Mouse (Mus musculus): ENCODE results near the gene Lrp2. TPM values are rescaled to one million over a fixed set of nuclear protein-coding genes. Genes with fewer than 3 reads are reported as not detected.

Lrp2 gene
- polyA plus RNA-seq, 3 experiments from 2014 or later, result not detected

- ATAC-seq, result no peak
Observed at GRCm38 (mm10) chr2:69500357-69500756, 85.5 kb downstream of the Lrp2 start.

GRCm38 (mm10) chr2:69493130-69493529 lies 92.7 kb downstream of the Lrp2 start:
- ATAC-seq, result no peak

- no peak for ATAC-seq
Observed at GRCm38 (mm10) chr2:69480965-69481364, 104.9 kb downstream of the Lrp2 start.

- no peak for ATAC-seq
Observed at GRCm38 (mm10) chr2:69479859-69480258, 106.0 kb downstream of the Lrp2 start.

- ATAC-seq, result no peak
Observed at GRCm38 (mm10) chr2:69476901-69477300, 109.0 kb downstream of the Lrp2 start.

- ATAC-seq, result no peak
Observed at GRCm38 (mm10) chr2:69475177-69475576, 110.7 kb downstream of the Lrp2 start.

GRCm38 (mm10) chr2:69471837-69472236 lies 114.0 kb downstream of the Lrp2 start:
- ATAC-seq, result no peak

- ATAC-seq, result no peak
Observed at GRCm38 (mm10) chr2:69463609-69464008, 122.3 kb downstream of the Lrp2 start.

GRCm38 (mm10) chr2:69459481-69459880 lies 126.4 kb downstream of the Lrp2 start:
- ATAC-seq, result no peak

- ATAC-seq, result no peak
Observed at GRCm38 (mm10) chr2:69451128-69451527, 134.7 kb downstream of the Lrp2 start.

- ATAC-seq, result no peak
Observed at GRCm38 (mm10) chr2:69448581-69448980, 137.3 kb downstream of the Lrp2 start.

- ATAC-seq, result no peak
Observed at GRCm38 (mm10) chr2:69445896-69446472, 139.9 kb downstream of the Lrp2 start.

- ATAC-seq, result no peak
Observed at GRCm38 (mm10) chr2:69441656-69442055, 144.2 kb downstream of the Lrp2 start.

GRCm38 (mm10) chr2:69428116-69428515 lies 157.7 kb downstream of the Lrp2 start:
- no peak for ATAC-seq

GRCm38 (mm10) chr2:69427141-69427540 lies 158.7 kb downstream of the Lrp2 start:
- ATAC-seq, result no peak

- ATAC-seq, result no peak
Observed at GRCm38 (mm10) chr2:69426081-69426480, 159.8 kb downstream of the Lrp2 start.

GRCm38 (mm10) chr2:69424829-69425228 lies 161.0 kb downstream of the Lrp2 start:
- ATAC-seq, result no peak

GRCm38 (mm10) chr2:69418294-69418881 lies 167.5 kb downstream of the Lrp2 start:
- ATAC-seq, result no peak

GRCm38 (mm10) chr2:69415070-69415469 lies 170.8 kb downstream of the Lrp2 start:
- no peak for ATAC-seq

GRCm38 (mm10) chr2:69414539-69414938 lies 171.3 kb downstream of the Lrp2 start:
- no peak for ATAC-seq

GRCm38 (mm10) chr2:69405692-69406091 lies 180.2 kb downstream of the Lrp2 start:
- no peak for ATAC-seq

- ATAC-seq, result no peak
Observed at GRCm38 (mm10) chr2:69402309-69402708, 183.6 kb downstream of the Lrp2 start.

GRCm38 (mm10) chr2:69401891-69402290 lies 184.0 kb downstream of the Lrp2 start:
- ATAC-seq, result no peak

- no peak for ATAC-seq
Observed at GRCm38 (mm10) chr2:69400866-69401604, 184.8 kb downstream of the Lrp2 start.
